Mouse (Mus musculus) hindbrain, embryonic 16.5 days (tissue): ENCODE data around the gene Akr1c13. TPM values are rescaled to one million over a fixed set of nuclear protein-coding genes. Genes with fewer than 3 reads are reported as not detected.
"Not testable (repeated sequence)": the region's sequence is repeated elsewhere in the genome, so short reads cannot be mapped to it uniquely, and the experiment has no call there.

Experiments used
- ATAC-seq: fragments of 200-750 bp; cut with Nextera tagmentation; 2 replicates; pipeline ENCODE4 v1.8.0; 2017; ENCODE audit warnings: moderate TSS enrichment, moderate library complexity
- H3K27ac ChIP-seq: fragments of 300-500 bp; sonication (generic); 2 replicates; pipeline ENCODE4 v1.5.1; 2014; ENCODE audit warnings: low read depth, mild to moderate bottlenecking, control low read depth, low read length, moderate library complexity
- H3K27me3 ChIP-seq: fragments of 300-500 bp; sonication (generic); replicated peaks from 2 replicates; pipeline ENCODE4 v1.6.1; 2014; ENCODE audit warnings: low read length; ENCODE audit not compliant: control insufficient read depth, insufficient read depth
- H3K36me3 ChIP-seq: fragments of 300-500 bp; sonication (generic); 2 replicates; pipeline ENCODE4 v1.6.1; 2014; ENCODE audit warnings: mild to moderate bottlenecking, low read length, moderate library complexity, mixed read lengths; ENCODE audit not compliant: control insufficient read depth, insufficient read depth
- H3K4me1 ChIP-seq: fragments of 300-500 bp; sonication (generic); 2 replicates; pipeline ENCODE4 v1.6.1; 2014; ENCODE audit warnings: low read depth, low read length; ENCODE audit not compliant: control insufficient read depth, insufficient read depth
- H3K4me2 ChIP-seq: fragments of 300-500 bp; sonication (generic); 2 replicates; pipeline ENCODE4 v1.6.1; 2014; ENCODE audit warnings: mild to moderate bottlenecking, low read length, control low read depth, moderate library complexity
- H3K4me3 ChIP-seq: fragments of 300-500 bp; sonication (generic); 2 replicates; pipeline ENCODE4 v1.5.1; 2014; ENCODE audit warnings: mild to moderate bottlenecking, low read length, control low read depth, moderate library complexity
- H3K9ac ChIP-seq: fragments of 300-500 bp; sonication (generic); 2 replicates; pipeline ENCODE4 v1.6.1; 2014; ENCODE audit warnings: low read depth, mild to moderate bottlenecking, control low read depth, low read length, moderate library complexity
- H3K9me3 ChIP-seq: fragments of 300-500 bp; sonication (generic); 2 replicates; pipeline ENCODE4 v1.6.1; 2014; ENCODE audit warnings: mild to moderate bottlenecking, low read length, moderate library complexity; ENCODE audit not compliant: control insufficient read depth
- WGBS: fragments of 180-500 bp; shearing (Covaris S2); extraction: QIAGEN DNeasy Blood & Tissue Kit; methylation state at CpG from one replicate; pipeline ENCODE4 v1.1.7; 2014; 5-methylcytosine and 5-hydroxymethylcytosine counted together
- polyA plus RNA-seq: library from polyadenylated mRNA; unstranded; fragments of >200 nt; fragmentation: Nextera tagmentation; extraction: Ambion mirVana; gene quantifications from 2 replicates; pipeline ENCODE4 v1.2.1, GENCODE M21; 2015

The Akr1c13 gene
- 4.1 and 5.4 TPM in 2 replicates for polyA plus RNA-seq

GRCm38 (mm10) chr13:4190904-4191303, at the start of gene Akr1c13:
Akr1c13 (plus strand) TSS chr13:4191150.
- ATAC-seq = no peak
- Histone ChIP-seq H3K4me1 (no peaks in the 10 kb centered on the region), H3K9me3 (no peaks in the 10 kb centered on the region), H3K27me3 (no peaks in the 10 kb centered on the region), H3K9ac (no peak within 1 kb of the TSS), H3K36me3 (no peaks in the 10 kb centered on the region), H3K4me2 (no peak within 1 kb of the TSS), H3K27ac (no peak within 1 kb of the TSS), H3K4me3 (no peak within 1 kb of the TSS)
- 61% methylated on average over 3 of the region's 3 CpGs for WGBS

DNA sequence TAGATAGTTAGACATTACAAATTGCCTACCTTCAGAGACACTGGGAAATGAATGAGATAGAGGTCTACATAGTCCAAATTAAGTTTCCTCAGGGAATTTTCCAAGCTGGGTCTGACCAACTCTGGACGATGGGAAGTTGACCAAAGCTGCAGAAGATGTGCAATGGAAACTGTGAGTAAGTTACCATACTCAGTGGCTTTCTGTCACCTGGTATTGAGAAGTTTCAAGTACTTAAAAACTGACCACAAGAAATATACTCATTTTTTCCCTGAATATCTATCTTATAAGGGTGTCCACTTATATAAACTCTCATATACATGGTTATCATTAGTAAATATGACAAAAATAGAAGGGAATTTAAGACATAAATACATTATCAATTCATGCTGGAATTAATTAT, 46.7 kb upstream of the Akr1c13 start:
- Histone ChIP-seq H3K27ac (no peak overlapping the region), H3K9ac (no peak overlapping the region), H3K4me1 (no peaks in the 10 kb centered on the region), H3K36me3 (no peaks in the 10 kb centered on the region), H3K4me3 (no peak overlapping the region), H3K27me3 (no peaks in the 10 kb centered on the region), H3K4me2 (no peak overlapping the region), H3K9me3 (no peaks in the 10 kb centered on the region)
- WGBS = 83% methylated on average over 1 of the region's 1 CpGs
- ATAC-seq = no peak

DNA sequence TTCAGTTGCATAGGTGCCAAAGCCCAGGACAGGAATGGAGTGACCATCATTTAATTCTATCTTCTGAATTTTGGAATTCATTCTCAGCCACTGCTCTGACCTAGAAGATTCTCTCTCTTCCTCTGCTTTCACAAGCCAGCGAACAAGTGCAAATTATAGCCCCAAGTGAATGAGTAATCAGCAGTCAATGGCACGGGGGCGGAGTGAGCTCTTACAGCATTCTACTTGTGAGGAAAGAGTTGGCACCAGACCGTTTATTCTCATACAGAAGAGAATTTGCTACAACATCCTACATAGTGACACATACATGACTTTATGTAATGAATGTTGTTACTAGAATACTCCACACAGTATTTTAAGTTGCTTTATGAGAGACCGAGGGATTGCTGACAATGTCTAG, 40.4 kb upstream of the Akr1c13 start, which contains the start of gene Akr1c18:
Gene Akr1c18 (minus strand): TSS at position 137 of the 400 bp plus-strand sequence.
- H3K9me3 ChIP-seq = no peaks in the 10 kb centered on the region
- no peak for ATAC-seq
- no peaks in the 10 kb centered on the region for H3K27me3 ChIP-seq
- H3K4me2 ChIP-seq = no peak within 1 kb of the TSS
- H3K4me3 ChIP-seq = no peak within 1 kb of the TSS
- no peak within 1 kb of the TSS for H3K27ac ChIP-seq
- WGBS = 76% methylated on average over 5 of the region's 5 CpGs
- H3K4me1 ChIP-seq = no peaks in the 10 kb centered on the region
- no peak within 1 kb of the TSS for H3K9ac ChIP-seq
- no peaks in the 10 kb centered on the region for H3K36me3 ChIP-seq

- H3K27ac ChIP-seq = no peak overlapping the region
- H3K4me2 ChIP-seq = no peak overlapping the region
- no peaks in the 10 kb centered on the region for H3K36me3 ChIP-seq
- H3K4me1 ChIP-seq = no peaks in the 10 kb centered on the region
- H3K27me3 ChIP-seq = no peaks in the 10 kb centered on the region
- no peaks in the 10 kb centered on the region for H3K9me3 ChIP-seq
- 71% methylated on average over 2 of the region's 2 CpGs for WGBS
- H3K4me3 ChIP-seq = no peak overlapping the region
- no peak overlapping the region for H3K9ac ChIP-seq
- ATAC-seq = no peak
Measured at GRCm38 (mm10) chr13:4152908-4153307, 38.0 kb upstream of the Akr1c13 start.

DNA sequence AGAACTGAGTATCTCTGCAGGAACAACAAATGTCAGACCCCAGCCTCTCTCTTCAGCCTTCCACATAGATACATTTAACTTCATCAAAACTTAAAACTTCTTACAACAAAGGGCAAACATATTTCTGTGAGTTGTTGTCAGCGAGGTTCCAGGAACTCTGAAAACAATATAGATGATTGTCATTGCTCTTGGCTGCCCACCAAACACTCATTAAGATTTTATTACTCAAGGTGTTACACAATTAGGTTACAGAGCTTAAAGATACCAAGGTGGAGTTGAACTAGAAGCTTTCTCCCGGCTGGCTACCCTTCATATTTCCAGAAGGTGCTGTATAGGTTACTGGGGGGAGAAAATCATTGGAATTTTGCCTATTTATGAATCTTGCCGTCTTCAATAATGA, 37.4 kb upstream of the Akr1c13 start:
- no peak for ATAC-seq
- H3K4me1 ChIP-seq = no peaks in the 10 kb centered on the region
- 84% methylated on average over 3 of the region's 3 CpGs for WGBS
- no peak overlapping the region for H3K4me3 ChIP-seq
- no peak overlapping the region for H3K4me2 ChIP-seq
- H3K9me3 ChIP-seq = no peaks in the 10 kb centered on the region
- no peak overlapping the region for H3K9ac ChIP-seq
- no peaks in the 10 kb centered on the region for H3K27me3 ChIP-seq
- no peak overlapping the region for H3K27ac ChIP-seq
- H3K36me3 ChIP-seq = no peaks in the 10 kb centered on the region

DNA sequence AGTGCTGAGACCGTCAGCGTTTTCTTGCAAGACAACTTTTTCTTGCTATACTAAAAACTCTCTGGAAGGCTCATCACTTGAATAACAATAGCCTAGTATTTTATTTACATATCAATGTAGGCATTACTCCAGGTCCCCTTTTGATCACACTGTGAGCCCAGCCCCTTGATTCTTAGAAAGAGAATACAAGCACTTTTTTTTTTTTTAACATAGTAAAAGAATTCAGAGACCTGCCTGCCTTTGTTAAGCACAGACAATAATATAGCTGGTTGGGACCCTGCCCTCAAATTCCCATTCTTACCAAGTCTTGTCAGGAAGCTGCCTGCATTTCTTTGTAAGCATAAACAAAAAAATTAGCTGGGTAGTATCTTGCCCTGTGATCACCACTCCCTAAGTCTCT, 35.7 kb upstream of the Akr1c13 start:
- Histone ChIP-seq H3K27me3 (no peaks in the 10 kb centered on the region), H3K27ac (no peak overlapping the region), H3K4me3 (no peak overlapping the region), H3K9ac (no peak overlapping the region), H3K4me2 (no peak overlapping the region), H3K9me3 (no peaks in the 10 kb centered on the region), H3K36me3 (no peaks in the 10 kb centered on the region), H3K4me1 (no peaks in the 10 kb centered on the region)
- ATAC-seq = no peak
- WGBS = 26% methylated on average over 2 of the region's 2 CpGs

DNA sequence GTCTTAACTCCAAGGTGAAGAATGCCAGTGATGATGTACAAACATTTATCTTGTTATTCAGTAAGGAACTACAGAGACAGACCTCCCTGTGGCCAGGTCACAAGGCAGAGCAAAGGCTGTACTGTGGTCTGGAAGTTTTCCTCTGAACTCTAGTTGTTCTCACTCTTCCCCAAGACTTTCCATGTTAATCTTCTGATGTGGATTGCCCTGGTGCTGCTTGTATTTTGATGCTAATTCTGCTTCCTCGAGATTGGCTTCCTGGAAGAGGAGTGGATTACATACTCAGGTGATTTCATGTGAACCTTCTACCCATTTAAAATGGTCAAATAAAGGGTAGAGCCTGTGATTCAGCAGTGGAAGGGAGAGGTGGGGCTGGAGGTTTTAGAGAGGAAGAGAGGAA, 22.9 kb upstream of the Akr1c13 start:
- H3K4me1 ChIP-seq = no peaks in the 10 kb centered on the region
- H3K36me3 ChIP-seq = no peaks in the 10 kb centered on the region
- 47% methylated on average over 1 of the region's 1 CpGs for WGBS
- ATAC-seq = no peak
- no peak overlapping the region for H3K4me2 ChIP-seq
- H3K9ac ChIP-seq = no peak overlapping the region
- no peak overlapping the region for H3K4me3 ChIP-seq
- H3K27me3 ChIP-seq = no peaks in the 10 kb centered on the region
- no peaks in the 10 kb centered on the region for H3K9me3 ChIP-seq
- no peak overlapping the region for H3K27ac ChIP-seq

DNA sequence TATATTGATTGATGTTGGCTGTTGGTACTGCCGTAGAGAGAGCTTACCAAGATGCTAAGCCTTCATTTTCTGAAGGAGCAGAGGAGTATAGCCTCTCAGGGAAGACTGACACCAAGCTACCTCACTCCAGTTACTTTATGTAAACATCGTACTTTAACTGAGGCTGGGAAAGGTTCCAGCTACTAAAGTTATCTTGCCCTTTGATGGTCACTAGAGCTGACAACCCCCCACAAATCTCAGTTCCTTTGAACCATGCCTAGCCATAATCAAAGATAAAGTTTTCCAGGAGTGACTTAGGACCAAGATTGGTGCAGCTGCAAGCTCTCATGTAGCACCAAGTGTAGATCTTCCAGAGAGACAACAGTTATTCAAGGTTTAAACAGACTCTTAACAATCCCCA, 18.0 kb upstream of the Akr1c13 start:
- no peak overlapping the region for H3K27ac ChIP-seq
- 77% methylated on average over 2 of the region's 2 CpGs for WGBS
- H3K36me3 ChIP-seq = no peaks in the 10 kb centered on the region
- no peaks in the 10 kb centered on the region for H3K27me3 ChIP-seq
- H3K9ac ChIP-seq = no peak overlapping the region
- no peak for ATAC-seq
- H3K4me3 ChIP-seq = no peak overlapping the region
- no peaks in the 10 kb centered on the region for H3K4me1 ChIP-seq
- no peaks in the 10 kb centered on the region for H3K9me3 ChIP-seq
- no peak overlapping the region for H3K4me2 ChIP-seq

DNA sequence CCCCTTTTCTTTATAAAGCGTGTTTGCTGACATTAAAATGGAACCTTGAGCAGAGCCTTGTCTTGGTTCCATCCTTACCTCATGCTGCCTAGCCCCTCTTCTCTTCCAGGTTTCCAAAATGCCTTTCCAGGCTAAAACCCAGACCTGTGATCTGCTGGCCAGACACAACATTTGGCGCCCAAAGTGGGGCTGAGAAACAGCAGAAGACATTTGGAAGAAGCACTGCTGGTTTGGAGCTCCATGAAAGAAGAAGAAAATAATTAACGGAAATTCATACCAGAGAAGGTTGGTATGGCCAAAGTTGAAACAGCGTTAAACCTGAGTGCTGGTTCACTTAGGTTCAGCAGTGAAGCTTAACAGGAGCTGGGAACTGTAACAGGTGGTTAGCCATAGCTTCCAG, 9.6 kb upstream of the Akr1c13 start:
- ATAC-seq, H3K4me2 ChIP-seq: not testable (repeated sequence)
- WGBS = 93% methylated on average over 4 of the region's 4 CpGs

GRCm38 (mm10) chr13:4183116-4183515, 7.8 kb upstream of the Akr1c13 start:
- no peak for ATAC-seq
- H3K9me3 ChIP-seq = no peaks in the 10 kb centered on the region; the same call in 1 of the 2 replicates
- 64% methylated on average over 9 of the region's 9 CpGs for WGBS

More for the DNA sequence above, 9.6 kb upstream of the Akr1c13 start:
- H3K4me1 ChIP-seq, H3K9me3 ChIP-seq, H3K4me3 ChIP-seq, H3K9ac ChIP-seq, H3K27ac ChIP-seq, H3K27me3 ChIP-seq, H3K36me3 ChIP-seq: not testable (repeated sequence)

More at GRCm38 (mm10) chr13:4183116-4183515, 7.8 kb upstream of the Akr1c13 start:
- H3K4me1 ChIP-seq = no peaks in the 10 kb centered on the region
- no peak overlapping the region for H3K4me2 ChIP-seq
- no peaks in the 10 kb centered on the region for H3K36me3 ChIP-seq
- no peak overlapping the region for H3K27ac ChIP-seq
- H3K27me3 ChIP-seq = no peaks in the 10 kb centered on the region
- no peak overlapping the region for H3K9ac ChIP-seq
- no peak overlapping the region for H3K4me3 ChIP-seq
